Mouse (Mus musculus): ENCODE results near the gene Rhcg. TPM values are rescaled to one million over a fixed set of nuclear protein-coding genes. Genes with fewer than 3 reads are reported as not detected.

The Rhcg gene
- polyA plus RNA-seq, 1 experiment from 2014 or later: 68.2 TPM

Other genes starting within 250 kb of the Rhcg start
- gene Rlbp1, start 230.6 kb downstream of the Rhcg start, polyA plus RNA-seq (2015; fragmentation: Nextera tagmentation; extraction: Ambion mirVana): 0.51 TPM in 2 replicates
- 11.9 and 12.2 TPM in 2 replicates for gene Fanci, start 225.7 kb downstream of the Rhcg start, polyA plus RNA-seq (2015; fragmentation: Nextera tagmentation; extraction: Ambion mirVana)
- 37.1 and 37.7 TPM in 2 replicates for gene Polg, start 151.3 kb downstream of the Rhcg start, polyA plus RNA-seq (2015; fragmentation: Nextera tagmentation; extraction: Ambion mirVana)
- 8.8 and 9.7 TPM in 2 replicates for gene Ticrr, start 42.5 kb upstream of the Rhcg start, polyA plus RNA-seq (2015; fragmentation: Nextera tagmentation; extraction: Ambion mirVana)
- gene Kif7, start 98.1 kb upstream of the Rhcg start, polyA plus RNA-seq (2015; fragmentation: Nextera tagmentation; extraction: Ambion mirVana): 4.4 TPM in 2 replicates
- gene Plin1, start 115.2 kb upstream of the Rhcg start, polyA plus RNA-seq (2015; fragmentation: Nextera tagmentation; extraction: Ambion mirVana): 0.34 TPM in 1 of 2 replicates, not detected in the other
- gene Pex11a, start 125.5 kb upstream of the Rhcg start, polyA plus RNA-seq (2015; fragmentation: Nextera tagmentation; extraction: Ambion mirVana): 10.5 and 14.3 TPM in 2 replicates
- gene Wdr93, start 125.5 kb upstream of the Rhcg start, polyA plus RNA-seq (2015; fragmentation: Nextera tagmentation; extraction: Ambion mirVana): 0.46 and 0.51 TPM in 2 replicates
- gene Mesp1, start 176.1 kb upstream of the Rhcg start, polyA plus RNA-seq (2015; fragmentation: Nextera tagmentation; extraction: Ambion mirVana): not detected in 2 replicates
- gene Mesp2, start 193.1 kb upstream of the Rhcg start, polyA plus RNA-seq (2015; fragmentation: Nextera tagmentation; extraction: Ambion mirVana): 0.78 and 0.82 TPM in 2 replicates
- gene Anpep, start 243.4 kb upstream of the Rhcg start, polyA plus RNA-seq (2015; fragmentation: Nextera tagmentation; extraction: Ambion mirVana): 163 and 164 TPM in 2 replicates

Measured in kidney, embryonic 16.5 days (tissue).